Mouse (Mus musculus): Measurements from ENCODE around the gene Ctps2.

GRCm38 (mm10) chrX:162902040-162902734 is 1.1 kb downstream of the Ctps2 start:
- TF ChIP-seq CTCF (IDR thresholded peaks at IDR 0.05; ENCODE audit: low read depth, low read length) = no peak
- TF ChIP-seq POLR2A (IDR thresholded peaks at IDR 0.05; ENCODE audit: borderline replicate concordance, low read depth, low read length) = no peak
